In the genomic region with DNA sequence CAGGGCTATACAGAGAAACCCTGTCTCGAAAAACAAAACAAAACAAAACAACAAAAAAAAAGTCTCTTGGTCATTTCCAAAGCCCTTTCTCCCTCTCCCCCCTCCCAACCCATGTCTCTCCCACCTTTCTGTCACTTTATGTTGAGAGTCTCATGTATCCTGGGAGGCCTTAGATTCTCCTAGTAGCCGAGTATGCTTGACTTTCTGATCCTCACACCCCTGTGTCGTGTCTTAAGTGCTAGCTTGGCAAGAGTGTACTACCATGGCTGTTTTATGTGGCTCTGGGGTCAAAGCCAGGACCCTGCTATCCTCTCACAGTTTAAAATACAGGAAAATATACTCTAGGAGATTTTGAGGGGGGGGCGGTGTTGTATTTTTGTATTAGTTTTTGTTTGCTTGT, we compare ENCODE assay signal across 19 mouse cellular contexts. TPM values are rescaled to one million over a fixed set of nuclear protein-coding genes. Genes with fewer than 3 reads are reported as not detected.
DNase-seq lines count a peak whose midpoint lies in the region; ATAC-seq and TF ChIP-seq lines count a peak whose summit lies in the region.
"Had no signal": no experiment of that assay in that cellular context is flagged by ENCODE, and none has a peak within 500 bp of the region (broad histone marks: within the 10 kb centered on the region; RNA-seq: fewer than 3 reads in every experiment).

No protein-coding gene starts in this region.

- no peaks in the 10 kb centered on the region for H3K36me3 ChIP-seq in liver, embryonic 11.5 days (ENCODE audit: control insufficient read depth, insufficient read depth, low read length)
- peaks cover 15% of the 10 kb centered on the region for H3K36me3 ChIP-seq in G1E (replicated peaks)
- no peaks in the 10 kb centered on the region for H3K36me3 ChIP-seq in limb, embryonic 14.5 days (ENCODE audit: control insufficient read depth, insufficient read depth, low read length)
- H3K36me3 ChIP-seq in hindbrain, embryonic 13.5 days: no peaks in the 10 kb centered on the region
- no peaks in the 10 kb centered on the region for H3K36me3 ChIP-seq in kidney, embryonic 16.5 days (ENCODE audit: insufficient read depth, low read length)
- H3K36me3 ChIP-seq: hindbrain, embryonic 10.5 days; neural tube, embryonic 15.5 days; stomach, embryonic 15.5 days had no signal

- no peaks in the 10 kb centered on the region for H3K27me3 ChIP-seq in liver, embryonic 11.5 days (replicated peaks; ENCODE audit: control insufficient read depth, insufficient read depth, low read length)
- no peaks in the 10 kb centered on the region for H3K27me3 ChIP-seq in G1E (ENCODE audit: insufficient read depth, low read length)
- no peaks in the 10 kb centered on the region for H3K27me3 ChIP-seq in limb, embryonic 14.5 days (ENCODE audit: control insufficient read depth, insufficient read depth, low read length)
- no peaks in the 10 kb centered on the region for H3K27me3 ChIP-seq in hindbrain, embryonic 13.5 days
- H3K27me3 ChIP-seq in kidney, embryonic 16.5 days (ENCODE audit: insufficient read depth, low read length): no peaks in the 10 kb centered on the region
- H3K27me3 ChIP-seq: neural tube, embryonic 15.5 days; stomach, embryonic 15.5 days had no signal

- peak overlapping the region; percentile 67; the same call in 1 of the 2 replicates for H3K4me2 ChIP-seq in liver, embryonic 11.5 days
- H3K4me2 ChIP-seq in limb, embryonic 14.5 days (replicated peaks; ENCODE audit: low read depth, low read length, severe bottlenecking): no peak overlapping the region
- no peak overlapping the region for H3K4me2 ChIP-seq in hindbrain, embryonic 13.5 days
- no peak overlapping the region for H3K4me2 ChIP-seq in kidney, embryonic 16.5 days (replicated peaks; ENCODE audit: low read depth, low read length)

- no peak for TF ChIP-seq POLR2A in limb, embryonic 14.5 days (IDR thresholded peaks at IDR 0.05; ENCODE audit: borderline replicate concordance, extremely low read depth, insufficient read depth, insufficient read length)

- H3K27ac ChIP-seq in liver, embryonic 11.5 days (ENCODE audit: low read depth, low read length): peak overlapping the region; percentile 81; the same call in 1 of the 2 replicates
- 0 out of 2 replicates have a peak overlapping the region, but pooled peaks have one; percentile 26 for H3K27ac ChIP-seq in limb, embryonic 14.5 days (replicated peaks; ENCODE audit: low read depth, low read length)
- H3K27ac ChIP-seq in hindbrain, embryonic 13.5 days: no peak overlapping the region
- H3K27ac ChIP-seq in kidney, embryonic 16.5 days (ENCODE audit: low read length): no peak overlapping the region

- peak overlapping the region; percentile 5; the same call in 1 of the 2 replicates for H3K4me3 ChIP-seq in liver, embryonic 11.5 days (ENCODE audit: low read depth, low read length)
- H3K4me3 ChIP-seq in G1E (ENCODE audit: low read depth, low read length): peak overlapping the region; percentile 60; the same call in 1 of the 2 replicates
- H3K4me3 ChIP-seq in limb, embryonic 14.5 days (replicated peaks; ENCODE audit: low read length): no peak overlapping the region
- no peak overlapping the region for H3K4me3 ChIP-seq in hindbrain, embryonic 13.5 days
- no peak overlapping the region for H3K4me3 ChIP-seq in kidney, embryonic 16.5 days (ENCODE audit: low read length)

- no peaks in the 10 kb centered on the region for H3K9me3 ChIP-seq in liver, embryonic 11.5 days (ENCODE audit: control insufficient read depth, low read length)
- no peaks in the 10 kb centered on the region for H3K9me3 ChIP-seq in G1E (replicated peaks)
- H3K9me3 ChIP-seq in limb, embryonic 14.5 days (ENCODE audit: control insufficient read depth, low read length): no peaks in the 10 kb centered on the region
- H3K9me3 ChIP-seq in hindbrain, embryonic 13.5 days: no peaks in the 10 kb centered on the region
- no peaks in the 10 kb centered on the region for H3K9me3 ChIP-seq in kidney, embryonic 16.5 days (ENCODE audit: low read length)
- H3K9me3 ChIP-seq: hindbrain, embryonic 10.5 days; neural tube, embryonic 15.5 days; stomach, embryonic 15.5 days had no signal

- H3K4me1 ChIP-seq in liver, embryonic 11.5 days (replicated peaks; ENCODE audit: control insufficient read depth, insufficient read depth, low read length): peaks cover 14% of the 10 kb centered on the region
- peaks cover 66% of the 10 kb centered on the region for H3K4me1 ChIP-seq in G1E (ENCODE audit: insufficient read depth, low read depth, low read length)
- H3K4me1 ChIP-seq in limb, embryonic 14.5 days (ENCODE audit: control insufficient read depth, insufficient read depth, low read length): peaks cover 8% of the 10 kb centered on the region
- peaks cover 8% of the 10 kb centered on the region; the same call in 1 of the 2 replicates for H3K4me1 ChIP-seq in hindbrain, embryonic 13.5 days (replicated peaks)
- H3K4me1 ChIP-seq in kidney, embryonic 16.5 days (ENCODE audit: insufficient read depth, low read length): 0 out of 2 replicates have a peak, but pooled peaks cover 6% of the 10 kb centered on the region

- DNase-seq in liver, embryonic 11.5 days (ENCODE audit: low spot score): no peak
- DNase-seq in liver (no peak), G1E (ENCODE audit: low spot score) (no peak)
- DNase-seq in limb, embryonic 14.5 days (ENCODE audit: low spot score): no peak
- peak; percentile 46 for DNase-seq in naive thymus-derived CD4-positive, alpha-beta T cell, adult 2 months (ENCODE audit: low read depth)
- DNase-seq: adrenal gland, adult 8-10 months; cerebellum, adult 9-10 months; gastrocnemius, postnatal 14 days; kidney, adult 18-20 months; kidney, postnatal 25 days; layer of hippocampus, adult 9-11 months had no signal

- ATAC-seq in liver, embryonic 11.5 days (replicated peaks; ENCODE audit: low FRiP score): no peak
- no peak for ATAC-seq in G1E (ENCODE audit: extremely low read depth, insufficient number of reproducible peaks, low FRiP score, poor library complexity, severe bottlenecking)
- no peak for ATAC-seq in limb, embryonic 14.5 days (ENCODE audit: low FRiP score, low read depth)
- no peak for ATAC-seq in hindbrain, embryonic 13.5 days (ENCODE audit: low FRiP score)
- no peak for ATAC-seq in kidney, embryonic 16.5 days (ENCODE audit: low FRiP score, low TSS enrichment)

- no peak for TF ChIP-seq CTCF in G1E (IDR thresholded peaks at IDR 0.05; ENCODE audit: low read depth, low read length)

- whole genome bisulfite sequencing in liver, embryonic 11.5 days: 67% methylated on average over 4 of the region's 4 CpGs
- WGBS in limb, embryonic 14.5 days: 62% methylated on average over 4 of the region's 4 CpGs
- 74% methylated on average over 4 of the region's 4 CpGs for WGBS in hindbrain, embryonic 13.5 days
- WGBS in kidney, embryonic 16.5 days: 55% methylated on average over 4 of the region's 4 CpGs

- H3K9ac ChIP-seq in liver, embryonic 11.5 days (ENCODE audit: low read depth, low read length): no peak overlapping the region
- H3K9ac ChIP-seq in limb, embryonic 14.5 days (ENCODE audit: low read depth, low read length, severe bottlenecking): no peak overlapping the region
- H3K9ac ChIP-seq in hindbrain, embryonic 13.5 days: no peak overlapping the region
- no peak overlapping the region for H3K9ac ChIP-seq in kidney, embryonic 16.5 days (replicated peaks; ENCODE audit: low read length)
- H3K9ac ChIP-seq: stomach, embryonic 15.5 days had no signal

RNA-seq across cellular contexts. Expression of a gene that starts 0.9 kb away (rescaled TPM):
- 24.1 and 28.1 TPM in 2 replicates for polyA plus RNA-seq in liver, embryonic 11.5 days (2014; fragmentation: Nextera tagmentation; extraction: Ambion mirVana)
- total RNA-seq in G1E (2014; fragmentation: Nextera tagmentation) (81.9 and 91.5 TPM in 2 replicates), G1E (2017) (391 and 521 TPM in 2 replicates)
- polyA plus RNA-seq in G1E (2012): 7.1 and 8.0 TPM in 2 replicates
- polyA plus RNA-seq in limb, embryonic 14.5 days (2012; rRNA removed): 21.8 and 24.4 TPM in 2 replicates
- 23.2 and 29.2 TPM in 2 replicates for polyA plus RNA-seq in limb, embryonic 14.5 days (2014; fragmentation: Nextera tagmentation; extraction: Ambion mirVana)
- 6.8 and 8.9 TPM in 2 replicates for polyA plus RNA-seq in hindbrain, embryonic 13.5 days (2015; fragmentation: Nextera tagmentation; extraction: Ambion mirVana)
- 10.7 and 12.8 TPM in 2 replicates for polyA plus RNA-seq in kidney, embryonic 16.5 days (2015; fragmentation: Nextera tagmentation; extraction: Ambion mirVana)

RNA-seq across cellular contexts. Expression of a gene that starts 6.9 kb away (rescaled TPM):
- 0.70 and 0.78 TPM in 2 replicates for polyA plus RNA-seq in liver, embryonic 11.5 days (2014; fragmentation: Nextera tagmentation; extraction: Ambion mirVana)
- not detected in 2 replicates for total RNA-seq in G1E (2014; fragmentation: Nextera tagmentation)
- 0.99 and 1.2 TPM in 2 replicates for total RNA-seq in G1E (2017)
- 0.45 and 0.78 TPM in 2 replicates for polyA plus RNA-seq in G1E (2012)
- 1.7 and 3.0 TPM in 2 replicates for polyA plus RNA-seq in limb, embryonic 14.5 days (2012; rRNA removed)
- 1.1 and 1.4 TPM in 2 replicates for polyA plus RNA-seq in limb, embryonic 14.5 days (2014; fragmentation: Nextera tagmentation; extraction: Ambion mirVana)
- 0.44 and 0.52 TPM in 2 replicates for polyA plus RNA-seq in hindbrain, embryonic 13.5 days (2015; fragmentation: Nextera tagmentation; extraction: Ambion mirVana)
- 0.66 and 1.2 TPM in 2 replicates for polyA plus RNA-seq in kidney, embryonic 16.5 days (2015; fragmentation: Nextera tagmentation; extraction: Ambion mirVana)

RNA-seq across cellular contexts. Expression of a gene that starts 11.5 kb away (rescaled TPM):
- 13.9 and 20.0 TPM in 2 replicates for polyA plus RNA-seq in liver, embryonic 11.5 days (2014; fragmentation: Nextera tagmentation; extraction: Ambion mirVana)
- total RNA-seq in G1E (2014; fragmentation: Nextera tagmentation) (3.1 TPM in 1 of 2 replicates, not detected in the other), G1E (2017) (2.1 and 3.2 TPM in 2 replicates)
- 0.17 TPM in 1 of 2 replicates, not detected in the other for polyA plus RNA-seq in G1E (2012)
- 4.0 and 4.8 TPM in 2 replicates for polyA plus RNA-seq in limb, embryonic 14.5 days (2012; rRNA removed)
- 13.1 and 15.7 TPM in 2 replicates for polyA plus RNA-seq in limb, embryonic 14.5 days (2014; fragmentation: Nextera tagmentation; extraction: Ambion mirVana)
- polyA plus RNA-seq in hindbrain, embryonic 13.5 days (2015; fragmentation: Nextera tagmentation; extraction: Ambion mirVana): 8.7 and 11.6 TPM in 2 replicates
- polyA plus RNA-seq in kidney, embryonic 16.5 days (2015; fragmentation: Nextera tagmentation; extraction: Ambion mirVana): 8.3 and 9.2 TPM in 2 replicates

RNA-seq across cellular contexts. Expression of a gene that starts 14.5 kb away (rescaled TPM):
- polyA plus RNA-seq in liver, embryonic 11.5 days (2014; fragmentation: Nextera tagmentation; extraction: Ambion mirVana): 0.47 and 0.53 TPM in 2 replicates
- total RNA-seq in G1E (2014; fragmentation: Nextera tagmentation) (0.68 TPM in 1 of 2 replicates, not detected in the other), G1E (2017) (1.4 and 1.5 TPM in 2 replicates)
- polyA plus RNA-seq in G1E (2012): 0.04 TPM in 1 of 2 replicates, not detected in the other
- polyA plus RNA-seq in limb, embryonic 14.5 days (2012; rRNA removed): 1.1 and 1.3 TPM in 2 replicates
- polyA plus RNA-seq in limb, embryonic 14.5 days (2014; fragmentation: Nextera tagmentation; extraction: Ambion mirVana): 0.28 and 0.73 TPM in 2 replicates
- not detected in 2 replicates for polyA plus RNA-seq in hindbrain, embryonic 13.5 days (2015; fragmentation: Nextera tagmentation; extraction: Ambion mirVana)
- polyA plus RNA-seq in kidney, embryonic 16.5 days (2015; fragmentation: Nextera tagmentation; extraction: Ambion mirVana): 0.15 and 0.28 TPM in 2 replicates
- total RNA-seq: left cerebral cortex, postnatal 25 days had no signal
- polyA plus RNA-seq: heart, embryonic 11.5 days; hindbrain, embryonic 10.5 days had no signal

RNA-seq across cellular contexts. Expression of a gene that starts 17.8 kb away (rescaled TPM):
- not detected in 2 replicates for polyA plus RNA-seq in liver, embryonic 11.5 days (2014; fragmentation: Nextera tagmentation; extraction: Ambion mirVana)
- total RNA-seq in G1E (2014; fragmentation: Nextera tagmentation) (not detected in 2 replicates), G1E (2017) (0.12 TPM in 1 of 2 replicates, not detected in the other)
- not detected in 2 replicates for polyA plus RNA-seq in G1E (2012)
- 0.36 and 0.39 TPM in 2 replicates for polyA plus RNA-seq in limb, embryonic 14.5 days (2012; rRNA removed)
- 0.14 TPM in 1 of 2 replicates, not detected in the other for polyA plus RNA-seq in limb, embryonic 14.5 days (2014; fragmentation: Nextera tagmentation; extraction: Ambion mirVana)
- polyA plus RNA-seq in hindbrain, embryonic 13.5 days (2015; fragmentation: Nextera tagmentation; extraction: Ambion mirVana): 0.23 and 0.27 TPM in 2 replicates
- 0.13 TPM in 1 of 2 replicates, not detected in the other for polyA plus RNA-seq in kidney, embryonic 16.5 days (2015; fragmentation: Nextera tagmentation; extraction: Ambion mirVana)
- polyA plus RNA-seq: heart, embryonic 11.5 days; hindbrain, embryonic 10.5 days; lung, embryonic 16.5 days had no signal

Comparison
In these comparisons a context has a peak if more than half of its experiments do, and no peak if none do; other contexts are left out.
1. H3K27ac ChIP-seq: peak in liver, embryonic 11.5 days (single experiment) and limb, embryonic 14.5 days (single experiment); none in hindbrain, embryonic 13.5 days (single experiment) and kidney, embryonic 16.5 days (single experiment).
2. H3K4me3 ChIP-seq: peak in liver, embryonic 11.5 days (single experiment) and G1E (single experiment); none in limb, embryonic 14.5 days (single experiment), hindbrain, embryonic 13.5 days (single experiment) and kidney, embryonic 16.5 days (single experiment).